Mouse (Mus musculus) lung, postnatal 0 days (tissue): Measurements from ENCODE around the gene Cmtm4.

Experiments
- CTCF ChIP-seq: IDR thresholded peaks from 2 replicates; pipeline ENCODE4 v1.5.1; 2016; ENCODE audit warnings: antibody characterized with exemption, mild to moderate bottlenecking
- EP300 ChIP-seq: IDR thresholded peaks from 2 replicates; pipeline ENCODE4 v1.6.1; 2016; ENCODE audit warnings: antibody characterized with exemption, mild to moderate bottlenecking, control low read depth

- TF ChIP-seq CTCF (no peak), EP300 (no peak)
Measured at GRCm38 (mm10) chr8:104393139-104393538, 2.5 kb downstream of the Cmtm4 start.
